Mouse (Mus musculus): ENCODE results near the gene Tomm7. TPM values are rescaled to one million over a fixed set of nuclear protein-coding genes. Genes with fewer than 3 reads are reported as not detected.
A peak's percentile ranks its signal among the peaks of the same experiment; 100 is the strongest.

Tomm7 gene
- total and polyA plus RNA-seq, 2 experiments from 2014 or later = 10.1 to 92.2 TPM

DNA sequence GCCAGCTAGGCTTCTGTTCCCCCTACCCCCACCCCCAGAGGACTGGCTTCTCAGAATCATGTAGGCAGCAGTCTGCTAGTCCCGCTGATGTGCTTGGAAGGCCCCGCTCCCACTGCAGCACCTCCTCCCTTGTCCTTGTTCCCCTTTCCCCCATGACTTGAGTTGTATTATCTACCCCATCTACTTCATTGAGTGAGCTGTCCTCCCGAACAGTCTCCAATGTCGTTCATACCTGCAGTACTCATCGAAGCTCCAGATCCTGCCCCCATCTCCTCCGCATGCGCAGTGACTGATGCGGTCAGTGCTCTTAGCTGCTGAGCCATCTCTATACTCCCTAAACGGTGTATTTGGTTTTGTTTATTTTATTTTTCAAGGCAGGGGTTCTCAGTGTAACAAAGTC, 17.8 kb upstream of the Tomm7 start:
- Histone ChIP-seq H3K27ac (no peak overlapping the region), H3K27me3 (ENCODE audit: insufficient read depth, low read length) (no peaks in the 10 kb centered on the region), H3K4me2 (ENCODE audit: low read depth, low read length) (no peak overlapping the region), H3K9me3 (ENCODE audit: low read length) (no peaks in the 10 kb centered on the region), H3K9ac (replicated peaks; ENCODE audit: low read length) (no peak overlapping the region), H3K4me3 (ENCODE audit: low read length) (no peak overlapping the region), H3K36me3 (ENCODE audit: insufficient read depth, low read length) (peaks cover 1% of the 10 kb centered on the region; the same call in 1 of the 2 replicates), H3K4me1 (ENCODE audit: insufficient read depth, low read length) (no peaks in the 10 kb centered on the region)
- DNase-seq (ENCODE audit: low spot score) (no peak), ATAC-seq (no peak)
- WGBS = 94% methylated on average over 9 of the region's 9 CpGs
- TF ChIP-seq CTCF (IDR thresholded peaks at IDR 0.05; ENCODE audit: low read depth) = no peak

- H3K36me3 ChIP-seq (ENCODE audit: insufficient read depth, low read length) = peaks cover 15% of the 10 kb centered on the region
- TF ChIP-seq CTCF (IDR thresholded peaks at IDR 0.05; ENCODE audit: low read depth) = no peak
- H3K4me2 ChIP-seq (ENCODE audit: low read depth, low read length) = no peak overlapping the region
- no peak overlapping the region for H3K4me3 ChIP-seq (ENCODE audit: low read length)
- H3K27me3 ChIP-seq (ENCODE audit: insufficient read depth, low read length) = no peaks in the 10 kb centered on the region
- no peaks in the 10 kb centered on the region for H3K9me3 ChIP-seq (ENCODE audit: low read length)
- H3K27ac ChIP-seq = no peak overlapping the region
- no peaks in the 10 kb centered on the region for H3K4me1 ChIP-seq (ENCODE audit: insufficient read depth, low read length)
- ATAC-seq = no peak
- H3K9ac ChIP-seq (replicated peaks; ENCODE audit: low read length) = no peak overlapping the region
- no peak for DNase-seq (ENCODE audit: low spot score)
- 65% methylated on average over 5 of the region's 5 CpGs for WGBS
Observed at GRCm38 (mm10) chr5:23859896-23860295, 15.9 kb upstream of the Tomm7 start.

GRCm38 (mm10) chr5:23859087-23859718, 15.2 kb upstream of the Tomm7 start:
- no peaks in the 10 kb centered on the region for H3K27me3 ChIP-seq (ENCODE audit: insufficient read depth, low read length)
- WGBS = 89% methylated on average over 1 of the region's 1 CpGs
- no peaks in the 10 kb centered on the region for H3K4me1 ChIP-seq (ENCODE audit: insufficient read depth, low read length)
- no peak for DNase-seq (ENCODE audit: low spot score)
- H3K36me3 ChIP-seq (ENCODE audit: insufficient read depth, low read length) = peaks cover 20% of the 10 kb centered on the region
- H3K4me2 ChIP-seq (ENCODE audit: low read depth, low read length) = no peak overlapping the region
- H3K9me3 ChIP-seq (ENCODE audit: low read length) = no peaks in the 10 kb centered on the region
- no peak for ATAC-seq
- H3K27ac ChIP-seq = no peak overlapping the region
- TF ChIP-seq CTCF (IDR thresholded peaks at IDR 0.05; ENCODE audit: low read depth) = no peak
- H3K9ac ChIP-seq (replicated peaks; ENCODE audit: low read length) = no peak overlapping the region
- H3K4me3 ChIP-seq (ENCODE audit: low read length) = no peak overlapping the region

DNA sequence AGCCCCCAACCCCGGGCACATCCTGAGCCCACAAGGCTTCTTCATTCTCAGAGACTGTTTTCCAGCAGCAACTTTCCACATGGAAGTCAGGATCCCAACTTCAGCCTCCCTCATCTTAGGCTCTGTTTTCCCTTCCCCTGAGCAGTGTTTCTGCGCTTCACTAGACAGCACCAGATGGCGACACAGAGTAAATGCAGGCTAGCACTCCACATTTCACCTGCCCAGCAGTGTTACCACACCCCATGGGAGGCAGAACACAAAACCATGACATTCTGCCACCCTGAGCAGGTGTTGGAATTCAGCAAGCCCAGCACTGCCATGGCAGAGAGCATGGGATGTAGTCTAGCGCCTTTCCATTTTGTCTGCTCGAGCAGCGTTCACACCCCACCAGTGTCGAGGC, 14.7 kb upstream of the Tomm7 start:
- no peaks in the 10 kb centered on the region for H3K27me3 ChIP-seq (ENCODE audit: insufficient read depth, low read length)
- H3K9me3 ChIP-seq (ENCODE audit: low read length) = no peaks in the 10 kb centered on the region
- H3K4me1 ChIP-seq (ENCODE audit: insufficient read depth, low read length) = no peaks in the 10 kb centered on the region
- no peak overlapping the region for H3K9ac ChIP-seq (replicated peaks; ENCODE audit: low read length)
- H3K4me2 ChIP-seq (ENCODE audit: low read depth, low read length) = no peak overlapping the region
- ATAC-seq (no peak), DNase-seq (ENCODE audit: low spot score) (peak; percentile 16)
- no peak overlapping the region for H3K4me3 ChIP-seq (ENCODE audit: low read length)
- WGBS = 84% methylated on average over 7 of the region's 7 CpGs
- no peak overlapping the region for H3K27ac ChIP-seq
- peak; percentile 57 for TF ChIP-seq CTCF (IDR thresholded peaks at IDR 0.05; ENCODE audit: low read depth)
- peaks cover 23% of the 10 kb centered on the region for H3K36me3 ChIP-seq (ENCODE audit: insufficient read depth, low read length)

GRCm38 (mm10) chr5:23858001-23858400, 14.0 kb upstream of the Tomm7 start:
- Histone ChIP-seq H3K4me2 (ENCODE audit: low read depth, low read length) (no peak overlapping the region), H3K36me3 (ENCODE audit: insufficient read depth, low read length) (peaks cover 23% of the 10 kb centered on the region)

GRCm38 (mm10) chr5:23857189-23857588, 13.2 kb upstream of the Tomm7 start:
- H3K36me3 ChIP-seq (ENCODE audit: insufficient read depth, low read length) = peaks cover 23% of the 10 kb centered on the region
- TF ChIP-seq CTCF (IDR thresholded peaks at IDR 0.05; ENCODE audit: low read depth) = no peak
- no peak for ATAC-seq
- no peak overlapping the region for H3K4me2 ChIP-seq (ENCODE audit: low read depth, low read length)
- no peaks in the 10 kb centered on the region for H3K9me3 ChIP-seq (ENCODE audit: low read length)
- H3K27ac ChIP-seq = no peak overlapping the region
- H3K4me3 ChIP-seq (ENCODE audit: low read length) = no peak overlapping the region
- no peak for DNase-seq (ENCODE audit: low spot score)
- no peak overlapping the region for H3K9ac ChIP-seq (replicated peaks; ENCODE audit: low read length)
- no peaks in the 10 kb centered on the region for H3K27me3 ChIP-seq (ENCODE audit: insufficient read depth, low read length)
- H3K4me1 ChIP-seq (ENCODE audit: insufficient read depth, low read length) = no peaks in the 10 kb centered on the region

More at GRCm38 (mm10) chr5:23858001-23858400, 14.0 kb upstream of the Tomm7 start:
- H3K4me1 ChIP-seq (ENCODE audit: insufficient read depth, low read length) = no peaks in the 10 kb centered on the region
- DNase-seq (ENCODE audit: low spot score) = no peak
- H3K27ac ChIP-seq = no peak overlapping the region
- H3K27me3 ChIP-seq (ENCODE audit: insufficient read depth, low read length) = no peaks in the 10 kb centered on the region
- no peak for ATAC-seq
- TF ChIP-seq CTCF (IDR thresholded peaks at IDR 0.05; ENCODE audit: low read depth) = no peak
- H3K9ac ChIP-seq (replicated peaks; ENCODE audit: low read length) = no peak overlapping the region
- H3K4me3 ChIP-seq (ENCODE audit: low read length) = no peak overlapping the region
- WGBS = 96% methylated on average over 3 of the region's 3 CpGs
- H3K9me3 ChIP-seq (ENCODE audit: low read length) = no peaks in the 10 kb centered on the region

GRCm38 (mm10) chr5:23856164-23856563, 12.2 kb upstream of the Tomm7 start:
- Histone ChIP-seq H3K4me1 (ENCODE audit: insufficient read depth, low read length) (no peaks in the 10 kb centered on the region), H3K27me3 (ENCODE audit: insufficient read depth, low read length) (no peaks in the 10 kb centered on the region), H3K4me2 (ENCODE audit: low read depth, low read length) (no peak overlapping the region), H3K9ac (replicated peaks; ENCODE audit: low read length) (no peak overlapping the region), H3K36me3 (ENCODE audit: insufficient read depth, low read length) (peaks cover 23% of the 10 kb centered on the region), H3K4me3 (ENCODE audit: low read length) (no peak overlapping the region), H3K9me3 (ENCODE audit: low read length) (no peaks in the 10 kb centered on the region), H3K27ac (no peak overlapping the region)
- no peak for TF ChIP-seq CTCF (IDR thresholded peaks at IDR 0.05; ENCODE audit: low read depth)
- ATAC-seq (no peak), DNase-seq (ENCODE audit: low spot score) (no peak)
- WGBS = 90% methylated on average over 1 of the region's 1 CpGs

Measured in hindbrain, postnatal 0 days (tissue).